Mouse (Mus musculus) urinary bladder, postnatal 10 days (tissue): ENCODE data around the gene Adh5.
A peak's percentile ranks its signal among the peaks of the same experiment; 100 is the strongest.
"Not testable (repeated sequence)": the region's sequence is repeated elsewhere in the genome, so short reads cannot be mapped to it uniquely, and the experiment has no call there.

Experiments
- DNase-seq: peaks from one replicate; pipeline ENCODE4 v3.0.0; 2022; ENCODE audit warnings: low spot score

Adh5 gene

DNA sequence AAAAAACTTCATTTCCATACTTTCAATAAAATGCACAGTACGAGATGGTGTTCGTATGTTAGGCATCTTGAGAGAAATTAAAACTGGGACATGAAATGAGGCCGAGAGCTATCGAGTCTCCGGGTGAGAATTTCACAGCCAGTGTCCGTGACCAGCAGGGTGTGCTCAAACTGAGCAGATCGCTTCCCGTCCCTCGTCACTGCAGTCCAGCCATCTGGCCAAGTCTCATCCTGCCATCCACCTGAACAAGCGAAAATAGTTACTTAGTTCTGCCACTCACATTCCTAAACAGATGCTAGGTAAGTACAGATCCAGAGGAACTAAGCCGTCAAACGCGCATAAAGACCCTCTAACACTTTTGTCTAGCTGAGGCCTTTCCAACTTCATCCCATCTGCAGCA, 17.4 kb downstream of the Adh5 start:
- no peak for DNase-seq

DNA sequence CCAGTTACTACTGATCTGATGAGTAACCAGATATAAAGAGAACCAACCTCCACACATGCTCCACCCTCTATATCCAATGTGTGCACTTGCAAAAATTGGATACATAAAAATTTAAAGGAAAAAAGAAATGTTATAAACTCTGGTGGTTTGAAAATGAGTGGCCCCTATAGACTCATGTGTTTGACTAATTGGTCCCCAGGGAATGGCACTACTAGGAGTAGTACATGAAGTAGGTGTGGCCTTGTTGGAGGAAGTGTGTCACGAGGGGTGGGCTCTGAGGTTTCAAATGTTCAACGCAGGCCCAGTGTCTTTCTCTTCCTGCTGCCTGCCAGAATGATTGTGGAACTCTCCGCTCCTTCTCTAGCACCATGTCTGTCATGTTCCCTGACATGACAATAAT, 18.9 kb downstream of the Adh5 start:
- no peak for DNase-seq

DNA sequence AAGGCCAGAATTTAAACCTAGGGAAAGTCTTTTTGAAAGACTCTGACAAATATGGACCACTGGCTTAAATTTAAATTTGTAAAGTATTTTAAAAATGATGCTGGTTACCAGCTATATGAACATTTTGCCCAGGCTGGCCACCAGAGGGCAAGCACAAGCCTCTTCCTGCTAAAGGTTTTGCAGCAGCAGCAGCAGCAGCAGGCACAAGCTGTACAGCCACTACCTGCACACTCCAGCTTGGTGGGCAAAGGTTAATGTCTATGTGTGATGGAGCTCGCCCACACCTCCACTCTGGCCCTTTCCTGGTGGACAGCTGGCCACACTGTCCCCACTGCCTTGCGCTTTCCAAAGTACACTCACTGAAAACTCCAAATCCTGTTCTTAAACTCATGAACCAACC, 20.2 kb downstream of the Adh5 start:
- no peak for DNase-seq

DNA sequence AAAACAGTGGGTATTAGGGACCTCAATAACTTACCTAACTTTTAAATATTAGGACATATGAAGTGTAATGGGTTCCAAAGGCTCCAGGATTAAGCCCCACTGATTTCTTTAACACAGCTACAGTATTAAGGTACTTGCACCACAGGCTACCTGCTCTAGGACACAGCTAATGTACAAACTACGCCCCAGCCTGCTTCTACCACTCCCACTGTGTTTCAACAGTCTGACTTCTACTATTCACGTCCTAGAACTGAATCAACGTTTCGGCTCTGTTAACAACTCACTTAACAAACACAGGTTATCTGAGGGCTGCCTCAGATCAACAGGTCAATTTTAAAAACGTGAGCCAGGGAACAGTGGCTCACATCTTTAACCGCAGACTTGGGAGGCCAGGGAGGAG, 20.9 kb downstream of the Adh5 start:
- DNase-seq: no peak

DNA sequence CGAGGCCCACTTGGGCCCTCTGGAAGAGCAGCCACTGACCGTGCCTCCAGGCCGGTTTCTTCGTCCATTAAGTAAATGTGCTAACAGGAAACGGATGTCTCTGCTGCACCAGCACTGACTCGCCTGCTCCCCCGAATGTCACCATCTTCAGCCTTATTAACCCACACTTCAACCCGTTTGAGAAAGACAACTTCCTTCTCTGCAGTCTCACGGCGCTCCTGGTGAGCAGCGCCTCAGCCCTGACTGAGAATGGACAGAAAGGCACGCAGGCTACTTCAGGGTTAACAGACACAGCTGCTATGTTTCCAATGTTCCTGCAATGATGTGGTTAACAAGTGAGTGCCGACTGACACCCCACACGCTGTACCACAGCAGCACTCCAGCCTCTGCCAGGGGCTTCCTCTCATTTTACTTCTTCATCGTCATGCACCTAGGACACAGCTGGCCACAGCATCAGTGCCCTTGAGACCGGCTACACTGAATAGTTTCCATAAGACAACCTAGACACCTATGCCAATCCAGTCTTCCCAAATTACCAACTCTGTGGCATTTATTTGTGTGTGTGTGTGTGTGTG, 21.8 kb downstream of the Adh5 start:
- no peak for DNase-seq

DNA sequence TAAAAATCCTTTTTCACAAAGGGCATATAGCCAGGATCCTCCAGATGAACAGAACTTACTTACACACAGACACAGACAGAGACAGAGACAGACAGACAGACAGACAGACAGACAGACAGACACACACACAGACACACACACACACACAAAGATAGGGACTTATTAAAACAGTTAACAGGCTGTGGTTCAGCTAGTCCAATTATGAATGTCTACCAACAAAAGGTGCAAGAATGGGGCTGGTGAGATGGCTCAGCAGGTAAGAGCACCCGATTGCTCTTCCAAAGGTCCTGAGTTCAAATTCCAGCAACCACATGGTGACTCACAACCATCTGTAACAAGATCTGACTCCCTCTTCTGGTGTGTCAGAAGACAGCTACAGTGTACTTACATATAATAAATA, 23.8 kb downstream of the Adh5 start:
- DNase-seq: not testable (repeated sequence)

DNA sequence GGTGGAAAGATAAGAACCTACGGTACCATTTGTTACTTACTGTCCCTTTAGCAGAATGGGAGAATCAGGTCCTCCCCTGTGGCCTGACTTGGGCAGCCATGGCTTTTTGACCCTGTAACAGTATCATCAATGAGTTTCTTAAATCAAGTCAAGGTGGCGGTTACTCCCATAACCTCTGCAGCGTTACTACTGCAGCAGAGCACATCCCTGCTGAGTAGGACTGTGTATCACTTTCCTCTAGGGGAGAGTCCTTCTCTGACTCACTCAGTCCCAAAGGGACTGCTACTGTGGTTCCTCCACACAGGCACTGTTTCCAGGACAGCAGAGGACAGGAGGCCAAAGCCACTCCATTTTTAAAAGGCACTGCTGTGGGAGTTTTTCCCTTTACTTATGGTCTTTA, 28.2 kb downstream of the Adh5 start:
- DNase-seq: no peak

DNA sequence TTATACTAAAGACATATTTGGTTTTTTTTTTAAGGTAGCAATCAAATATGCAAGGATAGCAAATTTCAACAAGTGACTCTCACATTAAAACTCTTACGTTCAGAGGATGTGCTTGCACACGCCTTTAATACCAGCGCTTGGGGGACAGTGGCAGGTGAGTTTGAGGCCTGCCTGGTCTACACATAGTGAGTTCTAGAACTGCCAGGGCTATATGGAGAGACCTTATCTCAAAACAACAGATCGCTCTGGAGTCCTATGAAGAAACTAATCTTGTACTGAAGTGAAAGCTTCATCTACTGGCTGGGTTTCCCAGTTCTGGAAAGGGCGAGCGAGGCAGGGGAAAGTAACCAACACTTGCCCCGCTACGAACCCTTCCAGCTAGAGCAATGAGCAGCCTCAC, 36.6 kb downstream of the Adh5 start:
- DNase-seq: no peak

DNA sequence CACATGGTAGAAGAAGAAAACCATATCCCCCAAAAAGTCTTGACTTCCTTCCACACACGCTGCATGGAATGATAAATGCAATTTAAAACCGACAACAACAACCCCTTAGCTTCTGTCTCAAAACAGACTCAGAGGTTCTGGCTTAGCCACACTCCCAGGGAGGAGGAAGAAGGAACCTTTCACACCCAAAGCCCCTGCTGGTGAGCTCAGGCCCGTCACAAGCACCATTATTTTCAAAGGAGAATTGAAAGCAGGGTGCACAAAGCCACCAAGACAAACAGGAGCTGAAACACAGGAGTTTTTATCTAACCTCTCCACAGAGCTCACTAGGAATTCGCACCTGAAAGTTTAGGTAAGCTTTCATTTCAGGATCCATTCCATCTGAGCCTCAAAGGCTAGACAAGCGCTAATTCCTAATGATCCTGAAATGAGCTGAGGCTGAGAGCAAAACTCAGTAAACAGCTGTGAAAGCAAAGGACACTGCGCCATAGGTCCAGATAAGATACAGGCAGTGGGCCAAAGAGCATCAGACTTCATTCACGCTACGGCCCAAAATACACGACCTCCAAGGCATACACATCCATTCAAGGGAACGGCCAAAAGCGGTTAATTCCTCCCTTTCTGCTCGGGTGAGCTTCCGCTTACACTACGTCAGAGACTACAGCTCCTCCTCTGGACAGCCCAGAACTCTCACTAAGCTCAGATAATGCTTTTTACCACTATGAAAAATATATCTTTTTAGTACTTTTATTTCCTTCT, 38.8 kb downstream of the Adh5 start:
- no peak for DNase-seq

DNA sequence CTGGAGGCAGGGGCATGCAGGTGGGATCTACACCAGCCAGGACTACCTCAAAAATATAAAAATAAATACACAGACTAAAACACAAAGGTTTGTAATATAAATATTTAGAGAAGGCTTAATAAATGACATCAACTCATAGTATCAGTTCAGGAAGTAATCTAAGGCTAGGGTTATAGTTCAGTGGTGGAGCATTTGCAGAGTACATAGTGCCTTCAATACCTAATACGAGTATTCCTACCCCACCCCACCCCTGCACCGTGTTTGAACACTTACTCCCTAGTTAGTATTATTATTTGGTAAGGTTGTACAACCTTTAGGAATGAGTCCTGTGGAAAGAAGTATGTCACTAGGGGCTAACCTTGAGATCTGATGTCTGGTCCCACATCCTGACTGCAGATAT, 40.3 kb downstream of the Adh5 start:
- DNase-seq: no peak

DNA sequence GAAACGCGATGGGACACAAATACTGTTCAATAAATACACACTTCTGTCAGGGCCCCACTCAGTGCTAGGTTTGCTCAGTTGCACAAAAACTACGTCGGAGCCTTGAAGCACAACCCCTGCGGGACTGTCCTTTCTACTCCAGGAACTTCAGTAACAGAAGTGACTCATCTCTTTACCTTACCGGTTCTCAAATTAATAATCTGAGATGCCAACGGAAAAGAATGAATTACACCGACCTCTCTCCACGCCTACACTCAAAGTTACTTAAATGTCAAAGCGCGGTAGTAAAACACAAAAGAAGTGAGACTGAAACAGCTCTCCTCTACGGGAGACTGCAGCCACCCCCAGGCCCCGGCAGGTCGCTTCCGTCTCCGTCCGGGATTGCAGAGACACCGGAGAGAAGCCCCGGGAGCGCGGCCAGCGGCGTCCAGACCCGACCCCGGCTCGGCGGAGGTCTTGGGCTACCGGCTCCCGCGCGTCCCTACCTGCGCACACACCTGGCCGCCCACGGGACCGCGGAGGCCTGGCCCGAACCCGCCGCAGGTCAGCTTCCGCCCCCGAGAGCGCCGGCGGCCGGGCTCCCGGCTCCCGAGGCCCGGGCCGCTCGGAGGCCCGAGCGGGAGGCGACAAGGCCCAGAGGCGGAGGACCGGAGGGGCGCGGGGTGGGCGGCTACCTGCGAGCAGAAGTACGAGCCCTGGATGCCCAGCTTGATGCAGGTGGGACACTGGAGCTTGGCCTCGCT, 45.9 kb downstream of the Adh5 start:
- no peak for DNase-seq

DNA sequence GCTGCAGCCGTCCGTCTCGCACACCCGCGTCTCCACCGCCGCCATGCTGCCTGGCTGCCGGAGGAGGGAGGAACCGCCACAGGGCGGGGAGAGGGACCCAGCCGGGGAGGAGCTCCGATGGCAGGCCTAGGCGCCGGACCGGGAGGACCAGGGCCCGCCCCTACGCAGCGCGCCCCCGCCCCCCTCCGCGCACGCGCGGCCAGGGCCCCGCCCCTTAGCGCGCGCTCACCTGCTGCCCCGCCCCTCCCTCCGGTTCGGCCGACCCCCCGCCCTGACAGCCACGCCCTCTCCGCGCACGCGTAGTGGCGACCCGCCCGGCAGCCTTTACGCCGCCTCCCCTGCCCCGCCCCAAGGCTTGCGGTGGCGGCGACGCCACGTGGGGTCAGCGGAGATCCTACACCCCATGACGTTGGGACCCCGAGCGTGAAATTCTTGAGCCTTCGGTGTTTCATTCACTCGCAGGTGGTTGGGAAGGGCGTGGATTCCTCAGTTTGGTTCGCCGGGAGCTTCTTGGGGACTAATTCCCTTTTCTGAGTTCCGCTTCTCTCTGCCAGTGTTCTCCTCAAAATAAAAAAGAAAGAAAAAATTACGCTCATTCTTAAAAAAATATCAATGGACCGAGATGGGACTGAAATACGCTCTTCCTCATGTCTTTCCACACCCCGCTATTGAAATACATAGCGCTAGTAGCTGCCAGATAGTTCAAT, 46.6 kb downstream of the Adh5 start, which contains the start of gene Metap1:
Metap1 (minus strand) TSS at position 189 of the 707 bp plus-strand sequence.
- DNase-seq: peak; percentile 93

DNA sequence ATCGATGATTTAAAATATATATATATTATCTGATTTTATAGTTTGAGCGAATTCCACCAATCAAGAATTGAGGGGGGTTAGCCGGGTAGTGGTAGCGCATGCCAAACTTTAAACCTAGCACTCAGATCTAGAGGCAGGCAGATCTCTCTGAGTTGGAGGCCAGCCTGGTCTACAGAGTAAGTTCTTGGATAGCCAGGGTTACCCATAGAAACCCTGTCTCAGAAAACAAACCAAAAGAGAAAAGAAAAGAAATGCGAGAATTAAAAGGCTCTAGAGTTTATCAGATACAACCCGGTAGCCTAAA, 47.1 kb downstream of the Adh5 start:
- DNase-seq: no peak

DNA sequence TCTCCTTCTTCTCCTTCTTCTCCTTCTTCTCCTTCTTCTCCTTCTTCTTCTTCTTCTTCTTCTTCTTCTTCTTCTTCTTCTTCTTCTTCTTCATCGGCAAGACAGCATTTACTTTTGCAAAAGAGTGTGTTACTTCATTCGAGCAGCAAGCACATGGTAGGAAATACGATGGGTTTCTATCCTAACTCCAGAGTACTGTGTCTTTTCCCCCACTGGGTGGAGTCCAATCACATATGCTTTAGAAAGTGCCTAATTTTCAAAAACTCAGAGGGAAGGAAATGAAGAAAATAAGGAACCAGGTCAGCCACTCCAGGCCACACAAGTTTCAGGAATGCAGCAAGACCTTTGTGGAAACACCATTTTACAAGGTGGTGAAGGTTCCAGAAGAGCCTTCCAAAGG, 50.8 kb downstream of the Adh5 start:
- DNase-seq: no peak

DNA sequence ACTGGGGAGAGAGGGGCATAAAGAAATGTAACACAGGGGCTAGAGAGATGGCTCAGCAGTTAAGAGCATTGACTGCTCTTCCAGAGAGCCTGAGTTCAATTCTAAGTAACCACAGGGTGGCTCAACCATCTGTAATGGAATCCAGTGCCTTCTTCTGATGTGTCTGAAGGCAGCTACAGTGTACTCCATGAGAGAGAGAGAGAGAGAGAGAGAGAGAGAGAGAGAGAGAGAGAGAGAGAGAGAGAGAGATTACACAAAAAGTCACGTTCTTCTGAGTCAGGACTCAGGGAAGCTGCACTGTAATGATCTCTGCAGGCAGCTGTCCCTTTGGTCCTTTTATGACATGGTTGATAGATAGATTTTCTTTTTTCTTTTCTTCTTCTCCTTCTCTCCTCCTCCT, 51.7 kb downstream of the Adh5 start:
- DNase-seq: no peak

DNA sequence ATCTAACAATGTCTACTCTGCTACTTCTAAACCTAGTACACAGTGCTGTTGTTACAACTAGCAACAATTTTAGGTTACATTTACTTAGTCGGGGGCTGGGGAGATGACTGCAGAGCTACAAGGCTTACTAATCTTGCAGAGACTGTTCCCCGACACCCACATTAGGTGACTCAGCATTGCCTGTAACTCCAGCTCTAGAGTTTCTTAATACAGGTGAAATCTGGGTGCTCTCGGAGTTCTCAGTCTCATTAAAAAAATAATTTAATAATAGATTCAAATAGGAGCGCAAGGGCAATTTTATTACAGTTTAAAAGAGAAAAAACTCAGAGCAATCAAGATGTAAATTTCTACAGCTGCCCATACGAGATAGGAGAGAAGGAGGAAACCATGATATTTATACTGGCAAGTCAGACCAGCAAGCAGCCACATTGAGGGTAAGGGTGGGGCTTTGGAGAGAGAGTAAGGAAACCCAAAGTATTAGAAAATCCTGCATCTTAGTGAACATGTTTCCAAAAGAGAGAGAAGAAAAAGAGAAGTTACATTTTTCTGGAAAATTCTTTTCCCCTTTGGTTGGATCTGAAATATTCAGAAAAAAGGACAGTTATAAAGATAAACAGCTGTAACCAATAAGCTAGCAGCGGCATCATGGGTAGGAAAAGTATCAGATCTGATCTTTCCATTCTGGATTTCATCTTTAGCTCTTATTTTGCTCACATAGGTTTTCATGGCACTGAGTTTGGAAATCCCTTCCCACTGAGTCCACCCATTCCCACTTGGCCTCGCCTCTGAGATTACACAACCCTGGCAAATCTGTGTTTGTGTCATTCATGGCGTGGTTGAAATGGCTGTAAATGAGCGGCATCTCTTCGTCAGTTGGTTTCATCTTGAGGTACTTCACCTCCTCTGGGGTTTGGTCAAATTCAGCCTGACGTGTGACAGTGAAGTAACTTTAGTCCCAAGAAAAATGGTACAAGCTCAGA, 52.6 kb downstream of the Adh5 start:
- DNase-seq: no peak

DNA sequence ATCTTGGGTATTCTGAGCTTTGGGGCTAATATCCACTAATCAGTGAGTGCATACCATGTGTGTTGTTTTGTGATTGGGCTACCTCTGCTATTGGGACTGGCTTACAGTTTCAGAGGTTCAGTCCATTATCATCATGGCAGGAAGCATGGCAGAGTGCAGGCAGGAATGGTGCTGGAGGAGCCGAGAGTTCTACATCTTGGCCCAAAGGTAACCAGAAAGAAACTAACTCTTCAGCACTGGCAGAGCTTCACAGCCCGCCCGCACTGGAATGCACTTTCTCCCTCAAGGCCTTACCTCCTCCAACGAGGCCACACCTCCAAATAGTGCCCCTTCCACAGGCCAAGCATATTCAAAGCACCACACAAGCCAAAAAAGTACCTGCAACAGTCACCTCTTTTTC, 55.8 kb downstream of the Adh5 start:
- no peak for DNase-seq

DNA sequence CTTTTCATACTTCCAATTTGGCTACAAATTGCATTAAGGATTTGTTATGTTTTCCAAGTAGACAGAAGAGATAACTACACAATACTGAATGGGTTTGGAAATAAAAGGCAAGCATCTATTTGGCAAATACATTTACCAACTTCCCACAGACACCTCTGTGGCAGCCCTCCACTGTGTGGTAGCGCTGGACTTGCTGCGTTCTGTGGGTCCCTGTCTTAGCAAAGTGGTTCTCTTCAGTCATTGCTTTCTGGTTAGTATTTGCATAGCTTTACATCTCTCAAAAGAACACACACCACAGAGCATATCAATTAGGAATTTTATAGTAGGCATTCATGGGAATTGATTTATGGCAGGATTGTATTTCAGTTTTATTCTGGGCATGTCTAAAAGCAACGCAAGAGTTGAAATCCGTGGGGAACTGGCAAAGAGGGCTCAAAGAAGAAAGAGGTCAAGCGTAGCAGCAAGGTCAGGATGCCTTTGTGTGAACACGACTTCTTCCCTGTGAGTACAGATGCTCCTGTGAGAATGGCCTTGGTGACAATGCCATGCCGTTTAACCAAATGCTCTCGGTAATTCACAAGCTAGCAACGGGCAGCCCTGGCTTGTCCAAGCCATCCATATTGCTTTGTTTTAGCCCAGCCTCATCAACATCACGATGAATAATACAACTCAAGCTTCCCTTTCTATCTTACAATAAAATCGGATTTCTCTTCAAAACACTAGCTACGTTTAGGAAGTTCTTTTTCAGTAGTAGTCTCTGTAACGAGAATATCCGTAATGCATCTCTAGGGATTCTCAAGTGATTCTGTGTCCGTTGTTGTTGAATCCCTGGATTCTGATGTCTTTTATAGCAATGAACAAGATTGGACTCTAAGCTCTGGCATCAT, 57.2 kb downstream of the Adh5 start:
- no peak for DNase-seq

DNA sequence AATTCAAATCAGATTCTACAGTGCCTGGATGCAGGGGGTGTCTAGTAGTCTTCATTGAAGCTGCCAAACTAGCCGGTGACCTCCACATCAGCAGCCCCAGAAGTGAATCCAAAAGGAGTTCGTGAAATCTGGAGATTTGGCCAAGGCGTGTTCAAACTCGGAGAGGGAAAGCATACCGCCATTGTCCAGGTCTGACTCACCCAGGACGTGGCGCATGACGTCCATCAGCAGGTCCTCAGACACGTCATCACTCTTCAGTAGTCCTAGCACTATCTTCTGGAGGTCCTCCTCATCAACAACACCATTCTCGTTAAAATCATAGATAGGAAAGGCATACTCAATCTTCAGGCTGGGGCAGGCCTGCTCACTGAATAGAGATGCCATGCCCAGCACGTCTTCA, 60.9 kb downstream of the Adh5 start:
- no peak for DNase-seq
